Mouse (Mus musculus): ENCODE data around the gene Otulin.

GRCm38 (mm10) chr15:27616159-27616558, 14.3 kb downstream of the Otulin start:
- TF ChIP-seq POLR2A (IDR thresholded peaks at IDR 0.05; ENCODE audit: extremely low read depth, insufficient read depth, low read length) (no peak), CTCF (IDR thresholded peaks at IDR 0.05; ENCODE audit: extremely low read depth, insufficient read depth, low read length) (no peak)

Data from cortical plate, adult 2 months (tissue).